In genomic region chr12:41834646-41835045, GRCm38 (mm10) we compare ENCODE assay signal across 19 mouse cellular contexts.
DNase-seq lines count a peak whose midpoint lies in the region; ATAC-seq lines count a peak whose summit lies in the region.
"Had no signal": no experiment of that assay in that cellular context is flagged by ENCODE, and none has a peak within 500 bp of the region (broad histone marks: within the 10 kb centered on the region; RNA-seq: fewer than 3 reads in every experiment).

No protein-coding gene starts in this region.

- ATAC-seq in cerebellum, adult (ENCODE audit: insufficient number of reproducible peaks, low FRiP score, low TSS enrichment) = no peak
- ATAC-seq: activated CD4-positive, CD25-positive, alpha-beta regulatory T cell, adult 4 months; CD4-positive, CD25-positive, alpha-beta regulatory T cell, adult 4 months; Patski had no signal

- DNase-seq in cerebellum, postnatal 10 days = peak; percentile 59 to 60
- no peak for DNase-seq in cerebellum, adult 8-10 months
- DNase-seq in cerebellum, postnatal 14 days = peak; percentile 37 to 67
- DNase-seq in cerebellum, postnatal 25 days = peak; percentile 8 to 44
- no peak for DNase-seq in cerebellum, postnatal 36 days
- DNase-seq: adrenal gland, adult 2 months; adrenal gland, adult 8-10 months; adrenal gland, postnatal 10 days; adrenal gland, postnatal 14 days; adrenal gland, postnatal 25 days; adrenal gland, postnatal 36 days; B cell, adult 2 months; cerebellum, adult 11 months; cerebellum, adult 11-12 months; cerebellum, adult 18-20 months had no signal

Comparison
In these comparisons a context has a peak if more than half of its experiments do, and no peak if none do; other contexts are left out.
1. DNase-seq: peak in cerebellum, postnatal 10 days (2 of 2), cerebellum, postnatal 14 days (2 of 2) and cerebellum, postnatal 25 days (2 of 2); none in cerebellum, adult 8-10 months (single experiment) and cerebellum, postnatal 36 days (0 of 2).